Mouse (Mus musculus): Measurements from ENCODE around the gene Ngef. TPM values are rescaled to one million over a fixed set of nuclear protein-coding genes. Genes with fewer than 3 reads are reported as not detected.

Gene Ngef
- 7.2 and 7.4 TPM in 2 replicates for polyA plus RNA-seq (2012; rRNA removed)

GRCm38 (mm10) chr1:87573800-87574215 lies at the start of gene Ngef:
Gene Ngef, minus strand, starts transcription at chr1:87573870.
- Histone ChIP-seq H3K4me1 (ENCODE audit: control insufficient read depth, insufficient read depth, low read length) (peaks cover 6% of the 10 kb centered on the region), H3K4me3 (replicated peaks; ENCODE audit: extremely low read depth, low read depth, low read length) (no peak within 1 kb of the TSS)
- peak; percentile 73 for DNase-seq
- TF ChIP-seq POLR2A (IDR thresholded peaks at IDR 0.05; ENCODE audit: borderline replicate concordance, extremely low read depth, low read depth, low read length) (peak; percentile 27; the same call in 1 of the 2 replicates), CTCF (IDR thresholded peaks at IDR 0.05; ENCODE audit: insufficient read depth, low read length) (no peak)
- 53% methylated on average over 6 of the region's 6 CpGs for WGBS

- H3K4me1 ChIP-seq (ENCODE audit: control insufficient read depth, insufficient read depth, low read length), result peaks cover 6% of the 10 kb centered on the region
- TF ChIP-seq POLR2A (IDR thresholded peaks at IDR 0.05; ENCODE audit: borderline replicate concordance, extremely low read depth, low read depth, low read length), result no peak
- TF ChIP-seq CTCF (IDR thresholded peaks at IDR 0.05; ENCODE audit: insufficient read depth, low read length), result no peak
- H3K4me3 ChIP-seq (replicated peaks; ENCODE audit: extremely low read depth, low read depth, low read length), result peak overlapping the region; percentile 85
- WGBS, result 27% methylated on average over 3 of the region's 3 CpGs
- no peak for DNase-seq
Measured at GRCm38 (mm10) chr1:87621858-87622279, 48.2 kb upstream of the Ngef start.

DNA sequence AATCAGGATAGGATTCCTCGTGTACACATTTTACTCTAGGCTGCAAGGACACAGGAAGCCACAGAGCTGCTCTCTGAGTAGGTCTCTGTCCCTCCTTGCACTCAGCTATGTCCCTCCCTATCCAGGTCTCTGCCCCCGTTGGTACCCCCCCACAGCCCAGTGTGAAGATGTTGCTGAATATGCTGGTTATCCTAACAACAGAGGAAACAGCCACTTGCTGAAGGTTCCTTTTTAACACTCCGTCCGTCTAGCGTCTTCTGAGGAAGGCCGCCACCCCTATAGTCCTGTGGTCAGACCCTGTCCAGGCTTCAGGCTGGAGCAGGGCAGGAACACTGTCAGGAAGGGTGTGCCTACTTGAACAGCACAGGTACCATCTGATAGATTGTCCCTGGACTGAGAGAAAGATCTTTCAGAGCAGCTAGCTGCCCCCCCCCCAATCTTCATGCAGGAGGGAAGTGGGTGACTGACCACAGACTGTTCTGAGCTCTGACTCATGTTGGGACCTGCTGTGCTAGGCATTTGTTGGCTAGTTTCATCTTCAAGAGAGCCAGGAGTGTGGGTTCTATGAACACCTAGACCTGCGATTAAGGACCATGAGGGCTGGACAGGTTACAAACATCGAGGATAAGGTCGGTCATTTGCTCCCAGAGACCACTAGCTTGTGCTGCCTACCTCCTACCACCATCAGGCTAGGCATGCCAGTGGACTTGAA lies 47.6 kb upstream of the Ngef start:
- TF ChIP-seq POLR2A (IDR thresholded peaks at IDR 0.05; ENCODE audit: borderline replicate concordance, extremely low read depth, low read depth, low read length) (no peak), CTCF (IDR thresholded peaks at IDR 0.05; ENCODE audit: insufficient read depth, low read length) (no peak)
- Histone ChIP-seq H3K4me3 (replicated peaks; ENCODE audit: extremely low read depth, low read depth, low read length) (peak overlapping the region; percentile 85), H3K4me1 (ENCODE audit: control insufficient read depth, insufficient read depth, low read length) (peaks cover 6% of the 10 kb centered on the region)
- 44% methylated on average over 9 of the region's 9 CpGs for WGBS
- no peak for DNase-seq

GRCm38 (mm10) chr1:87620693-87621092 lies 47.0 kb upstream of the Ngef start:
- no peak for TF ChIP-seq CTCF (IDR thresholded peaks at IDR 0.05; ENCODE audit: insufficient read depth, low read length)
- no peak for TF ChIP-seq POLR2A (IDR thresholded peaks at IDR 0.05; ENCODE audit: borderline replicate concordance, extremely low read depth, low read depth, low read length)
- Histone ChIP-seq H3K4me1 (ENCODE audit: control insufficient read depth, insufficient read depth, low read length) (peaks cover 6% of the 10 kb centered on the region), H3K4me3 (replicated peaks; ENCODE audit: extremely low read depth, low read depth, low read length) (peak overlapping the region; percentile 85)
- DNase-seq, result no peak
- WGBS, result 48% methylated on average over 6 of the region's 6 CpGs

DNA sequence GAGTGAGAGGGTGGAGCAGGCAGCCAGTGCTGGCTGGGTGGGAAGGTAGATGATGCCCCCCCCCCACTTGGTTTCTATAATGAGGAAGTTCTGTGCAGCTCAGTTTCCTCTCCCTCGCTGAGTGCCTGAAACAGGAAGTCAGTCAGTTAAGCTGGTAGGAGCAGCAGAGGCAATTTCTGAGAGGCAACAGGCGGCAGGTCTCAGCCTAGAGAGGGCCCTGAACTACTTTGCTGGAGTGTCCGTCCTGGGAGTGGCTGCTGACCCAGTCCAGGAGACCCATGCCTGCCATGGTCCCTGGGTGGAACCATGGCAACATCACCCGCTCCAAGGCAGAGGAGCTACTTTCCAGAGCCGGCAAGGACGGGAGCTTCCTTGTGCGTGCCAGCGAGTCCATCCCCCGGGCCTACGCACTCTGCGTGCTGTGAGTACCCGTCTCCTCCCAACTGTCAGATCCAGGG lies 46.6 kb upstream of the Ngef start, which contains the start of gene Inpp5d:
Inpp5d (plus strand) TSS at position 102 of the 458 bp plus-strand sequence.
- TF ChIP-seq CTCF (IDR thresholded peaks at IDR 0.05; ENCODE audit: insufficient read depth, low read length) (no peak), POLR2A (IDR thresholded peaks at IDR 0.05; ENCODE audit: borderline replicate concordance, extremely low read depth, low read depth, low read length) (peak; percentile 63; the same call in 1 of the 2 replicates)
- Histone ChIP-seq H3K4me3 (replicated peaks; ENCODE audit: extremely low read depth, low read depth, low read length) (peak within 1 kb of the TSS; percentile 85), H3K4me1 (ENCODE audit: control insufficient read depth, insufficient read depth, low read length) (peaks cover 6% of the 10 kb centered on the region)
- WGBS, result 48% methylated on average over 12 of the region's 12 CpGs
- DNase-seq, result peak; percentile 43

- Histone ChIP-seq H3K4me3 (replicated peaks; ENCODE audit: extremely low read depth, low read depth, low read length) (no peak overlapping the region), H3K4me1 (ENCODE audit: control insufficient read depth, insufficient read depth, low read length) (no peaks in the 10 kb centered on the region)
- 85% methylated on average over 2 of the region's 2 CpGs for WGBS
- no peak for DNase-seq
- no peak for TF ChIP-seq CTCF (IDR thresholded peaks at IDR 0.05; ENCODE audit: insufficient read depth, low read length)
- no peak for TF ChIP-seq POLR2A (IDR thresholded peaks at IDR 0.05; ENCODE audit: borderline replicate concordance, extremely low read depth, low read depth, low read length)
Measured at GRCm38 (mm10) chr1:87614576-87615295, 41.1 kb upstream of the Ngef start.

GRCm38 (mm10) chr1:87608416-87609046 lies 34.9 kb upstream of the Ngef start:
- 34% methylated on average over 7 of the region's 7 CpGs for WGBS
- peak; percentile 81 for DNase-seq
- peak; percentile 79 for TF ChIP-seq CTCF (IDR thresholded peaks at IDR 0.05; ENCODE audit: insufficient read depth, low read length)
- TF ChIP-seq POLR2A (IDR thresholded peaks at IDR 0.05; ENCODE audit: borderline replicate concordance, extremely low read depth, low read depth, low read length), result no peak
- no peak overlapping the region for H3K4me3 ChIP-seq (replicated peaks; ENCODE audit: extremely low read depth, low read depth, low read length)
- no peaks in the 10 kb centered on the region for H3K4me1 ChIP-seq (ENCODE audit: control insufficient read depth, insufficient read depth, low read length)

- Histone ChIP-seq H3K4me3 (replicated peaks; ENCODE audit: extremely low read depth, low read depth, low read length) (no peak overlapping the region), H3K4me1 (ENCODE audit: control insufficient read depth, insufficient read depth, low read length) (no peaks in the 10 kb centered on the region)
- TF ChIP-seq POLR2A (IDR thresholded peaks at IDR 0.05; ENCODE audit: borderline replicate concordance, extremely low read depth, low read depth, low read length) (no peak), CTCF (IDR thresholded peaks at IDR 0.05; ENCODE audit: insufficient read depth, low read length) (no peak)
- 66% methylated on average over 21 of the region's 21 CpGs for WGBS
- no peak for DNase-seq
Measured at GRCm38 (mm10) chr1:87607385-87608091, 33.9 kb upstream of the Ngef start.

- H3K4me3 ChIP-seq (replicated peaks; ENCODE audit: extremely low read depth, low read depth, low read length), result no peak overlapping the region
- no peak for DNase-seq
- no peak for TF ChIP-seq CTCF (IDR thresholded peaks at IDR 0.05; ENCODE audit: insufficient read depth, low read length)
- TF ChIP-seq POLR2A (IDR thresholded peaks at IDR 0.05; ENCODE audit: borderline replicate concordance, extremely low read depth, low read depth, low read length), result no peak
- 69% methylated on average over 2 of the region's 2 CpGs for WGBS
- H3K4me1 ChIP-seq (ENCODE audit: control insufficient read depth, insufficient read depth, low read length), result no peaks in the 10 kb centered on the region
Measured at GRCm38 (mm10) chr1:87605296-87605695, 31.6 kb upstream of the Ngef start.
